ENCODE assay signal across 8 mouse cellular contexts in the genomic region with DNA sequence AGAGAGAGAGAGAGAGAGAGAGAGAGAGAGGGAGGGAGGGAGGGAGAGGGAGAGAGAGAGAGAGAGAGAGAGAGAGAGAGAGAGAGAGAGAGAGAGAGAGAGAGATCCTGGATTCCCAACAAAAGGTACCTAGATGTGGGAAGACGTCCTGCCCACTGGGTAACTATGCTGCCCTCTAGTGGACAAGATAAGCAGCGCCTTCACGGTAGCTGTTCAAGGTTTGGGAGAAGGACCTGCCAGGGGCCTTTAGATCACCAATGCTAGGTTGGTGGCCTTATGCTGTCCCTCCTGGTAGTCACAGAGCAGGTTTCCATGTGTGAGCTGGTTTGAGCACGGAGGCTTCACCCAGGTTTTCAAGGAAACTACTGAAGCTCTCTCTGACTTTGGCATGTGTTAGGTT. TPM values are rescaled to one million over a fixed set of nuclear protein-coding genes. Genes with fewer than 3 reads are reported as not detected.
DNase-seq lines count a peak whose midpoint lies in the region; ATAC-seq and TF ChIP-seq lines count a peak whose summit lies in the region.

No protein-coding gene starts in this region.

- no peak for ATAC-seq in CD4-positive, CD25-positive, alpha-beta regulatory T cell, adult 4 months
- no peak for ATAC-seq in neural tube, embryonic 15.5 days (ENCODE audit: low FRiP score)
- ATAC-seq in liver, postnatal 0 days = no peak

- no peak overlapping the region for H3K4me2 ChIP-seq in neural tube, embryonic 15.5 days
- no peak overlapping the region for H3K4me2 ChIP-seq in liver, postnatal 0 days (ENCODE audit: low read depth, low read length)

- H3K9me3 ChIP-seq in neural tube, embryonic 15.5 days (replicated peaks) = no peaks in the 10 kb centered on the region
- H3K9me3 ChIP-seq in liver, postnatal 0 days (ENCODE audit: low read length) = no peaks in the 10 kb centered on the region

- no peak overlapping the region for H3K4me3 ChIP-seq in neural tube, embryonic 15.5 days (replicated peaks)
- no peak overlapping the region for H3K4me3 ChIP-seq in liver, postnatal 0 days (ENCODE audit: low read depth, low read length)

- peak; percentile 87 for TF ChIP-seq CTCF in liver, postnatal 0 days (IDR thresholded peaks at IDR 0.05; ENCODE audit: low read depth)

- no peak overlapping the region for H3K9ac ChIP-seq in neural tube, embryonic 15.5 days (replicated peaks)
- no peak overlapping the region for H3K9ac ChIP-seq in liver, postnatal 0 days (replicated peaks)

- H3K4me1 ChIP-seq in neural tube, embryonic 15.5 days = peaks cover 16% of the 10 kb centered on the region
- no peaks in the 10 kb centered on the region for H3K4me1 ChIP-seq in liver, postnatal 0 days (ENCODE audit: insufficient read depth)

- peaks cover 51% of the 10 kb centered on the region for H3K27me3 ChIP-seq in neural tube, embryonic 15.5 days (replicated peaks)
- peaks cover 16% of the 10 kb centered on the region for H3K27me3 ChIP-seq in liver, postnatal 0 days (ENCODE audit: insufficient read depth, low read length)

- WGBS in neural tube, embryonic 15.5 days = 6% methylated on average over 4 of the region's 4 CpGs
- 2% methylated on average over 4 of the region's 4 CpGs for WGBS in liver, postnatal 0 days (ENCODE audit: insufficient replicate concordance)

- TF ChIP-seq EP300 in liver, postnatal 0 days (IDR thresholded peaks at IDR 0.05; ENCODE audit: low read depth) = no peak

- H3K36me3 ChIP-seq in neural tube, embryonic 15.5 days = no peaks in the 10 kb centered on the region
- no peaks in the 10 kb centered on the region for H3K36me3 ChIP-seq in liver, postnatal 0 days (replicated peaks; ENCODE audit: insufficient read depth, low read length)

- no peak overlapping the region for H3K27ac ChIP-seq in neural tube, embryonic 15.5 days (replicated peaks)
- no peak overlapping the region for H3K27ac ChIP-seq in liver, postnatal 0 days (ENCODE audit: low read depth)

- DNase-seq in CD4-positive, CD25-positive, alpha-beta regulatory T cell, adult 2 months (ENCODE audit: low read depth, low spot score) = peak; percentile 67
- DNase-seq in neural tube, embryonic 10.5 days (ENCODE audit: extremely low spot score, low spot score) = peak; percentile 73
- peak; percentile 79 to 85 for DNase-seq in cerebellum, postnatal 14 days
- peak; percentile 80 for DNase-seq in kidney, postnatal 10 days
- DNase-seq in liver, postnatal 0 days = peak; percentile 55
- peak; percentile 37 for DNase-seq in right cerebral cortex, postnatal 25 days

RNA-seq across cellular contexts. Expression of a gene that starts 39.4 kb away (rescaled TPM):
- not detected for polyA plus RNA-seq in CD4-positive, CD25-positive, alpha-beta regulatory T cell, adult 4 months (2017; shearing (Covaris generic))
- polyA plus RNA-seq in neural tube, embryonic 15.5 days (2015; fragmentation: Nextera tagmentation; extraction: Ambion mirVana) = 1.0 and 1.6 TPM in 2 replicates
- not detected in 2 replicates for polyA plus RNA-seq in liver, postnatal 0 days (2015; fragmentation: Nextera tagmentation; extraction: Ambion mirVana)
